In genomic region chrX:99141079-99141478, GRCm38 (mm10) we compare ENCODE assay signal across 9 mouse cellular contexts. TPM values are rescaled to one million over a fixed set of nuclear protein-coding genes. Genes with fewer than 3 reads are reported as not detected.
DNase-seq lines count a peak whose midpoint lies in the region; ATAC-seq and TF ChIP-seq lines count a peak whose summit lies in the region.
"Had no signal": no experiment of that assay in that cellular context is flagged by ENCODE, and none has a peak within 500 bp of the region (broad histone marks: within the 10 kb centered on the region; RNA-seq: fewer than 3 reads in every experiment).

No protein-coding gene starts in this region.

- peak overlapping the region; percentile 64 for H3K4me2 ChIP-seq in embryonic facial prominence, embryonic 12.5 days (replicated peaks)
- H3K4me2 ChIP-seq in intestine, postnatal 0 days (replicated peaks; ENCODE audit: low read depth) = peak overlapping the region; percentile 64
- H3K4me2 ChIP-seq in limb, embryonic 14.5 days (replicated peaks; ENCODE audit: low read depth, low read length, severe bottlenecking) = peak overlapping the region; percentile 60; the same call in 1 of the 2 replicates
- H3K4me2 ChIP-seq: liver, embryonic 15.5 days had no signal

- peak overlapping the region; percentile 69 for H3K4me3 ChIP-seq in embryonic facial prominence, embryonic 12.5 days
- no peak overlapping the region for H3K4me3 ChIP-seq in intestine, postnatal 0 days (ENCODE audit: low read depth, low read length)
- H3K4me3 ChIP-seq in limb, embryonic 14.5 days (replicated peaks; ENCODE audit: low read length) = no peak overlapping the region; the same call in 1 of the 2 replicates
- H3K4me3 ChIP-seq: liver, embryonic 15.5 days had no signal

- no peak for TF ChIP-seq CTCF in intestine, postnatal 0 days (IDR thresholded peaks at IDR 0.05; ENCODE audit: low read depth)

- TF ChIP-seq POLR2A in limb, embryonic 14.5 days (IDR thresholded peaks at IDR 0.05; ENCODE audit: borderline replicate concordance, extremely low read depth, insufficient read depth, insufficient read length) = no peak

- no peaks in the 10 kb centered on the region for H3K9me3 ChIP-seq in embryonic facial prominence, embryonic 12.5 days
- H3K9me3 ChIP-seq in intestine, postnatal 0 days (ENCODE audit: control insufficient read depth) = no peaks in the 10 kb centered on the region
- no peaks in the 10 kb centered on the region for H3K9me3 ChIP-seq in limb, embryonic 14.5 days (ENCODE audit: control insufficient read depth, low read length)
- H3K9me3 ChIP-seq: liver, embryonic 15.5 days had no signal

- WGBS in embryonic facial prominence, embryonic 12.5 days = 56% methylated on average over 7 of the region's 8 CpGs
- 53% methylated on average over 8 of the region's 8 CpGs for WGBS in intestine, postnatal 0 days
- WGBS in limb, embryonic 14.5 days = 58% methylated on average over 5 of the region's 8 CpGs

- peaks cover 10% of the 10 kb centered on the region; the same call in 1 of the 2 replicates for H3K36me3 ChIP-seq in embryonic facial prominence, embryonic 12.5 days
- H3K36me3 ChIP-seq in intestine, postnatal 0 days (ENCODE audit: control insufficient read depth, insufficient read depth) = no peaks in the 10 kb centered on the region
- H3K36me3 ChIP-seq in limb, embryonic 14.5 days (ENCODE audit: control insufficient read depth, insufficient read depth, low read length) = 0 out of 2 replicates have a peak, but pooled peaks cover 8% of the 10 kb centered on the region
- H3K36me3 ChIP-seq: liver, embryonic 15.5 days had no signal

- H3K9ac ChIP-seq in embryonic facial prominence, embryonic 12.5 days = peak overlapping the region; percentile 10; the same call in 1 of the 2 replicates
- no peak overlapping the region for H3K9ac ChIP-seq in intestine, postnatal 0 days (ENCODE audit: low read depth, low read length)
- no peak overlapping the region for H3K9ac ChIP-seq in limb, embryonic 14.5 days (ENCODE audit: low read depth, low read length, severe bottlenecking)
- H3K9ac ChIP-seq: liver, embryonic 15.5 days had no signal

- H3K4me1 ChIP-seq in embryonic facial prominence, embryonic 12.5 days = peaks cover 33% of the 10 kb centered on the region
- no peaks in the 10 kb centered on the region for H3K4me1 ChIP-seq in intestine, postnatal 0 days (replicated peaks; ENCODE audit: control insufficient read depth, insufficient read depth, low read length)
- peaks cover 21% of the 10 kb centered on the region for H3K4me1 ChIP-seq in limb, embryonic 14.5 days (ENCODE audit: control insufficient read depth, insufficient read depth, low read length)

- H3K27me3 ChIP-seq in embryonic facial prominence, embryonic 12.5 days = 0 out of 2 replicates have a peak, but pooled peaks cover 12% of the 10 kb centered on the region
- no peaks in the 10 kb centered on the region for H3K27me3 ChIP-seq in intestine, postnatal 0 days (replicated peaks; ENCODE audit: control insufficient read depth, insufficient read depth, low read length)
- H3K27me3 ChIP-seq in limb, embryonic 14.5 days (ENCODE audit: control insufficient read depth, insufficient read depth, low read length) = no peaks in the 10 kb centered on the region

- ATAC-seq in embryonic facial prominence, embryonic 12.5 days (ENCODE audit: insufficient number of reproducible peaks, insufficient read depth, low FRiP score, low TSS enrichment) = no peak
- ATAC-seq in intestine, postnatal 0 days = peak; percentile 49
- ATAC-seq in limb, embryonic 14.5 days (ENCODE audit: low FRiP score, low read depth) = no peak
- no peak for ATAC-seq in megakaryocyte, adult 5-6 weeks (ENCODE audit: poor library complexity, severe bottlenecking)

- peak; percentile 38 to 73 for DNase-seq in frontal cortex, adult 2 months (ENCODE audit: extremely low spot score in 1 of 2, low spot score in 1 of 2)
- DNase-seq in frontal cortex, postnatal 10 days (ENCODE audit: low spot score in 2 of 2) = no peak
- no peak for DNase-seq in limb, embryonic 14.5 days (ENCODE audit: low spot score)
- DNase-seq in right cerebral cortex, postnatal 36 days (ENCODE audit: low spot score in 2 of 2) = peak; percentile 58 to 66
- DNase-seq in ovary, postnatal 36 days (ENCODE audit: low spot score) = no peak

- no peak overlapping the region for H3K27ac ChIP-seq in embryonic facial prominence, embryonic 12.5 days
- no peak overlapping the region for H3K27ac ChIP-seq in intestine, postnatal 0 days (ENCODE audit: low read depth, low read length)
- H3K27ac ChIP-seq in limb, embryonic 14.5 days (replicated peaks; ENCODE audit: low read depth, low read length) = no peak overlapping the region
- H3K27ac ChIP-seq: liver, embryonic 15.5 days had no signal

RNA-seq across cellular contexts. Expression of gene Efnb1, which starts 5.1 kb away (rescaled TPM):
- polyA plus RNA-seq in frontal cortex, adult 2 months (2012; rRNA removed) = 9.0 and 12.6 TPM in 2 replicates
- 71.1 and 73.6 TPM in 2 replicates for polyA plus RNA-seq in embryonic facial prominence, embryonic 12.5 days (2016; fragmentation: Nextera tagmentation; extraction: Ambion mirVana)
- polyA plus RNA-seq in intestine, postnatal 0 days (2015; fragmentation: Nextera tagmentation; extraction: Ambion mirVana) = 12.5 and 13.0 TPM in 2 replicates
- polyA plus RNA-seq in limb, embryonic 14.5 days (2012; rRNA removed) = 57.5 and 66.6 TPM in 2 replicates
- 36.9 and 42.8 TPM in 2 replicates for polyA plus RNA-seq in limb, embryonic 14.5 days (2014; fragmentation: Nextera tagmentation; extraction: Ambion mirVana)
- total RNA-seq in megakaryocyte, adult 5-6 weeks (2015) = 1.1 and 1.5 TPM in 2 replicates
- total RNA-seq in megakaryocyte, adult 5-6 weeks (2017) = 0.95 and 1.4 TPM in 2 replicates

Comparison
In these comparisons a context has a peak if more than half of its experiments do, and no peak if none do; other contexts are left out.
1. DNase-seq: peak in frontal cortex, adult 2 months (2 of 2) and right cerebral cortex, postnatal 36 days (2 of 2); none in frontal cortex, postnatal 10 days (0 of 2), limb, embryonic 14.5 days (single experiment) and ovary, postnatal 36 days (single experiment).
2. Peak in every context shown above with its lines, with median percentiles within 50 percentile points of each other: H3K4me2 ChIP-seq.